Mouse (Mus musculus) erythroblast, embryonic 14.5 days (primary cell): Measurements from ENCODE around the gene Xkr7.

ENCODE experiments used
- GATA1 ChIP-seq: IDR thresholded peaks from 2 replicates; pipeline ENCODE4 v1.6.1; 2012; ENCODE audit warnings: low read length, inconsistent platforms, mixed read lengths
- TAL1 ChIP-seq: IDR thresholded peaks from 3 replicates; pipeline ENCODE4 v1.6.1; 2012; ENCODE audit warnings: low read length, inconsistent platforms, mixed read lengths

GRCm38 (mm10) chr2:153019355-153019754 lies 12.3 kb upstream of the Xkr7 start:
- TF ChIP-seq GATA1 (no peak), TAL1 (no peak)
